Mouse (Mus musculus): Measurements from ENCODE around the gene Kif27. TPM values are rescaled to one million over a fixed set of nuclear protein-coding genes. Genes with fewer than 3 reads are reported as not detected.

Kif27 gene
- polyA plus RNA-seq, 1 experiment from 2014 or later = 0.45 TPM

GRCm38 (mm10) chr13:58253268-58253667 is 105.7 kb downstream of the Kif27 start:
- no peaks in the 10 kb centered on the region for H3K4me1 ChIP-seq (ENCODE audit: control insufficient read depth, insufficient read depth, low read length)
- no peak overlapping the region for H3K4me2 ChIP-seq (ENCODE audit: low read depth, low read length)
- H3K9ac ChIP-seq (ENCODE audit: low read length) = no peak overlapping the region
- H3K36me3 ChIP-seq (ENCODE audit: control insufficient read depth, insufficient read depth, low read length) = 0 out of 2 replicates have a peak, but pooled peaks cover 4% of the 10 kb centered on the region
- no peak overlapping the region for H3K27ac ChIP-seq (ENCODE audit: low read length)
- H3K4me3 ChIP-seq (replicated peaks; ENCODE audit: low read length) = no peak overlapping the region
- H3K27me3 ChIP-seq (ENCODE audit: control insufficient read depth, insufficient read depth, low read length) = no peaks in the 10 kb centered on the region
- no peak for ATAC-seq (ENCODE audit: insufficient read depth, low FRiP score)
- no peaks in the 10 kb centered on the region for H3K9me3 ChIP-seq (replicated peaks; ENCODE audit: control insufficient read depth, low read length)
- WGBS = 86% methylated on average over 1 of the region's 1 CpGs

GRCm38 (mm10) chr13:58248957-58249356 is 110.0 kb downstream of the Kif27 start:
- H3K36me3 ChIP-seq (ENCODE audit: control insufficient read depth, insufficient read depth, low read length) = 0 out of 2 replicates have a peak, but pooled peaks cover 4% of the 10 kb centered on the region
- H3K4me3 ChIP-seq (replicated peaks; ENCODE audit: low read length) = no peak overlapping the region
- H3K4me1 ChIP-seq (ENCODE audit: control insufficient read depth, insufficient read depth, low read length) = no peaks in the 10 kb centered on the region
- H3K9me3 ChIP-seq (replicated peaks; ENCODE audit: control insufficient read depth, low read length) = no peaks in the 10 kb centered on the region
- 92% methylated on average over 5 of the region's 5 CpGs for WGBS
- no peak overlapping the region for H3K27ac ChIP-seq (ENCODE audit: low read length)
- no peak overlapping the region for H3K4me2 ChIP-seq (ENCODE audit: low read depth, low read length)
- H3K9ac ChIP-seq (ENCODE audit: low read length) = no peak overlapping the region
- no peak for ATAC-seq (ENCODE audit: insufficient read depth, low FRiP score)
- no peaks in the 10 kb centered on the region for H3K27me3 ChIP-seq (ENCODE audit: control insufficient read depth, insufficient read depth, low read length)

MicroRNA genes within 50 kb of the gene (microRNA counts, 519-probe panel; counts per million panel counts)
- microRNA mmu-miR-7a = 3,303 counts per million, percentile 76 among the panel's probes with 10 or more counts

Small RNA genes within 50 kb of the gene (microRNA-seq; reads per million reads assigned to microRNA genes)
- not detected for gene Mir6369
- gene Mir7-1 = 135 reads per million, percentile 58 among the genes with 10 or more reads in this experiment

Other genes with a start within 250 kb of the Kif27 start
- gene Klhl3, start 245.5 kb downstream of the Kif27 start, polyA plus RNA-seq (2015; fragmentation: Nextera tagmentation; extraction: Ambion mirVana) = 2.8 and 2.9 TPM in 2 replicates
- 20.2 and 21.7 TPM in 2 replicates for gene Hnrnpa0, start 230.6 kb downstream of the Kif27 start, polyA plus RNA-seq (2015; fragmentation: Nextera tagmentation; extraction: Ambion mirVana)
- gene Idnk, start 201.5 kb downstream of the Kif27 start, polyA plus RNA-seq (2015; fragmentation: Nextera tagmentation; extraction: Ambion mirVana) = 36.8 and 41.7 TPM in 2 replicates
- 73.7 and 80.1 TPM in 2 replicates for gene Ubqln1, start 143.5 kb downstream of the Kif27 start, polyA plus RNA-seq (2015; fragmentation: Nextera tagmentation; extraction: Ambion mirVana)
- gene Gkap1, start 83.4 kb downstream of the Kif27 start, polyA plus RNA-seq (2015; fragmentation: Nextera tagmentation; extraction: Ambion mirVana) = 14.4 and 17.3 TPM in 2 replicates
- gene 2210016F16Rik, start 26.1 kb upstream of the Kif27 start, polyA plus RNA-seq (2015; fragmentation: Nextera tagmentation; extraction: Ambion mirVana) = 29.5 and 31.4 TPM in 2 replicates
- gene Rmi1, start 43.1 kb upstream of the Kif27 start, polyA plus RNA-seq (2015; fragmentation: Nextera tagmentation; extraction: Ambion mirVana) = 22.2 and 25.1 TPM in 2 replicates
- 1,360 and 1,372 TPM in 2 replicates for gene Hnrnpk, start 44.2 kb upstream of the Kif27 start, polyA plus RNA-seq (2015; fragmentation: Nextera tagmentation; extraction: Ambion mirVana)

Measured in stomach, embryonic 16.5 days (tissue).